Mouse (Mus musculus): Measurements from ENCODE around the gene Scn8a. TPM values are rescaled to one million over a fixed set of nuclear protein-coding genes. Genes with fewer than 3 reads are reported as not detected.

Scn8a gene
- polyA plus RNA-seq, 1 experiment = not detected

DNA sequence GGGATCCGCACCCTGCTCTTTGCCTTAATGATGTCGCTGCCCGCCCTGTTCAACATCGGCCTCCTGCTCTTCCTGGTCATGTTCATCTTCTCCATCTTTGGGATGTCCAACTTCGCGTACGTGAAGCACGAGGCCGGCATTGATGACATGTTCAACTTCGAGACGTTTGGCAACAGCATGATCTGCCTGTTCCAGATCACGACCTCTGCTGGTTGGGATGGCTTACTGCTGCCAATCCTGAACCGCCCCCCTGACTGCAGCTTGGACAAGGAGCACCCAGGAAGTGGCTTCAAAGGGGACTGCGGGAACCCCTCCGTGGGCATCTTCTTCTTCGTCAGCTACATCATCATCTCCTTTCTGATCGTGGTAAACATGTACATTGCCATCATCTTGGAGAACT is 170.0 kb downstream of the Scn8a start:
- Histone ChIP-seq H3K79me3 (ENCODE audit: low read depth) (no peaks in the 10 kb centered on the region), H3K4me3 (ENCODE audit: insufficient read depth, poor library complexity, severe bottlenecking) (no peak overlapping the region), H3K79me2 (ENCODE audit: control insufficient read depth, insufficient read depth) (no peaks in the 10 kb centered on the region), H3ac (ENCODE audit: control insufficient read depth, insufficient read length, low read depth) (no peak overlapping the region), H3K27me3 (ENCODE audit: control insufficient read depth, insufficient read depth, insufficient read length) (peaks cover 73% of the 10 kb centered on the region), H3K36me3 (ENCODE audit: control insufficient read depth, insufficient read depth) (no peaks in the 10 kb centered on the region)
- no peak for TF ChIP-seq MAX (IDR thresholded peaks at IDR 0.05)
- TF ChIP-seq MYOG (IDR thresholded peaks at IDR 0.05; ENCODE audit: control insufficient read depth, extremely low read depth, insufficient read length) = no peak
- no peak for TF ChIP-seq CTCF (IDR thresholded peaks at IDR 0.05; ENCODE audit: control insufficient read depth, insufficient read depth, insufficient read length)
- no peak for TF ChIP-seq USF1 (IDR thresholded peaks at IDR 0.05; ENCODE audit: low read depth)
- TF ChIP-seq MYOD1 (IDR thresholded peaks at IDR 0.05; ENCODE audit: control insufficient read depth, insufficient read length, low read depth) = no peak
- no peak for TF ChIP-seq CEBPB (IDR thresholded peaks at IDR 0.05; ENCODE audit: low read depth)
- no peak for TF ChIP-seq FOSL1 (IDR thresholded peaks at IDR 0.05; ENCODE audit: insufficient read depth, low read length, poor library complexity, severe bottlenecking)

DNA sequence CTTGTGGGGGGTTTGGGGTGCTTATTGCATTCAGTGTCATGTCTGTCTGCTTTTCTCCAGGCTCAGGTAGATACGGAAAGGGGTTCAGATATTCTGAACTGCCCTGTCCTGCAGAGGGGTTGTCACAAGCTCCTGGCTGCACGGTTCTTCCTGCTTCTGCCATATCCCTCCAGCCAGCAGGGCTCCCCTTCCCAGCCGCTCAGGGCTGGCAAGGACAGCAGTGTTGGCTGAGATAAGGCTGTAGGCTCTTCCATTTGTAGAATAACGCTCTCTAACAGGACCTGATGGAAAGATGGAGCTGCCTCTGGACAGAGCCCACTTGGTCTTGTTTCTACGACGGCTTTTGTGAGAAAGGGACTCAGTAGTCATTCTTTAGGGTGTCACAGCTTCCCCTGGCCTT is 172.3 kb downstream of the Scn8a start:
- Histone ChIP-seq H3K79me2 (ENCODE audit: control insufficient read depth, insufficient read depth) (no peaks in the 10 kb centered on the region), H3K36me3 (ENCODE audit: control insufficient read depth, insufficient read depth) (no peaks in the 10 kb centered on the region), H3ac (ENCODE audit: control insufficient read depth, insufficient read length, low read depth) (no peak overlapping the region), H3K4me3 (ENCODE audit: insufficient read depth, poor library complexity, severe bottlenecking) (no peak overlapping the region), H3K79me3 (ENCODE audit: low read depth) (no peaks in the 10 kb centered on the region), H3K27me3 (ENCODE audit: control insufficient read depth, insufficient read depth, insufficient read length) (peaks cover 81% of the 10 kb centered on the region)
- no peak for TF ChIP-seq USF1 (IDR thresholded peaks at IDR 0.05; ENCODE audit: low read depth)
- TF ChIP-seq FOSL1 (IDR thresholded peaks at IDR 0.05; ENCODE audit: insufficient read depth, low read length, poor library complexity, severe bottlenecking) = no peak
- no peak for TF ChIP-seq MAX (IDR thresholded peaks at IDR 0.05)
- TF ChIP-seq MYOD1 (IDR thresholded peaks at IDR 0.05; ENCODE audit: control insufficient read depth, insufficient read length, low read depth) = no peak
- no peak for TF ChIP-seq CEBPB (IDR thresholded peaks at IDR 0.05; ENCODE audit: low read depth)

DNA sequence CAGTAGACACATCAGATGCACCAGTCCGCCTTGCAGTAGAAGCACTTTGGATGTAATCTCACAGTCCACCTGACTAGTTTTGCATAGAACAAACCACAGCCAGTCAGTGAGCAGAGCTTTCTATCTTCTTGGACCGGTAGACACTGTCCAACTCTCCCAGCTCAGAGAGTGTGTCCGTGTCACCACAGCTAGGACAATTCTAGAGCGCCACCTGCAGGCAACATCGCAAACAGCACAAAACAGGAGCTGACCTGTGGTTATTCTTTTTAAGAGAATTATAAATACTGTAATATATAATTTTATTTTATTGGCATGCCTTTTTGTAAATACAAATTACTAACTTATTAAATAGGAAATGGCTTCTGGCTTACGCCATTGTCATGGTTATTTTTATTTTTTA is 173.0 kb downstream of the Scn8a start:
- no peaks in the 10 kb centered on the region for H3K79me3 ChIP-seq (ENCODE audit: low read depth)
- no peaks in the 10 kb centered on the region for H3K36me3 ChIP-seq (ENCODE audit: control insufficient read depth, insufficient read depth)
- H3K79me2 ChIP-seq (ENCODE audit: control insufficient read depth, insufficient read depth) = no peaks in the 10 kb centered on the region
- no peak overlapping the region for H3ac ChIP-seq (ENCODE audit: control insufficient read depth, insufficient read length, low read depth)
- peaks cover 88% of the 10 kb centered on the region for H3K27me3 ChIP-seq (ENCODE audit: control insufficient read depth, insufficient read depth, insufficient read length)
- peak; percentile 25 for TF ChIP-seq CTCF (IDR thresholded peaks at IDR 0.05; ENCODE audit: control insufficient read depth, insufficient read depth, insufficient read length)
- TF ChIP-seq MAX (IDR thresholded peaks at IDR 0.05) = no peak
- no peak for TF ChIP-seq MYOG (IDR thresholded peaks at IDR 0.05; ENCODE audit: control insufficient read depth, extremely low read depth, insufficient read length)
- TF ChIP-seq CEBPB (IDR thresholded peaks at IDR 0.05; ENCODE audit: low read depth) = no peak
- no peak for TF ChIP-seq FOSL1 (IDR thresholded peaks at IDR 0.05; ENCODE audit: insufficient read depth, low read length, poor library complexity, severe bottlenecking)
- no peak for TF ChIP-seq USF1 (IDR thresholded peaks at IDR 0.05; ENCODE audit: low read depth)
- TF ChIP-seq MYOD1 (IDR thresholded peaks at IDR 0.05; ENCODE audit: control insufficient read depth, insufficient read length, low read depth) = no peak
- no peak overlapping the region for H3K4me3 ChIP-seq (ENCODE audit: insufficient read depth, poor library complexity, severe bottlenecking)

DNA sequence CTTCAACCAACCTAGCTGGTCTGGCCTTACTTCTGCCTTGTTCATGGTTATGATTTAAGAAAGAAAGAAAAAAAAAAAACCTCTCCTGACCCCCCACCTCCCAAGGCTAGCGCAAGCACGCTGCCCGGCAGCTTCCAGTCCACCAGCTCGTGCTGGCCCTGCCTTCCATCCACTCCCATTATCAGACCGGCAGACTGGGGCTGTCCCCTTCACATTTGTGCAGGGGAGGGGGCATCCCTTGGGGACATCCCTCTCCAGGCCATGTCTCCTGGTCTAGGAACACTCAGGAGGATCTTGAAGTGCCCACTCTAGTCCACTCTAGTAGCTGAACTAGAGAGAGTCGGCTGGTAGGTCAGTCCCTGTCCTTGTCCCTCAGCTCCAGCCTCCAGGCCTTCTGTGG is 174.9 kb downstream of the Scn8a start:
- Histone ChIP-seq H3K27me3 (ENCODE audit: control insufficient read depth, insufficient read depth, insufficient read length) (peaks cover 92% of the 10 kb centered on the region), H3K4me3 (ENCODE audit: insufficient read depth, poor library complexity, severe bottlenecking) (no peak overlapping the region), H3K79me3 (ENCODE audit: low read depth) (no peaks in the 10 kb centered on the region), H3K36me3 (ENCODE audit: control insufficient read depth, insufficient read depth) (no peaks in the 10 kb centered on the region), H3K79me2 (ENCODE audit: control insufficient read depth, insufficient read depth) (no peaks in the 10 kb centered on the region), H3ac (ENCODE audit: control insufficient read depth, insufficient read length, low read depth) (no peak overlapping the region)
- TF ChIP-seq MAX (IDR thresholded peaks at IDR 0.05) (no peak), CTCF (IDR thresholded peaks at IDR 0.05; ENCODE audit: control insufficient read depth, insufficient read depth, insufficient read length) (no peak), USF1 (IDR thresholded peaks at IDR 0.05; ENCODE audit: low read depth) (no peak), FOSL1 (IDR thresholded peaks at IDR 0.05; ENCODE audit: insufficient read depth, low read length, poor library complexity, severe bottlenecking) (no peak), MYOG (IDR thresholded peaks at IDR 0.05; ENCODE audit: control insufficient read depth, extremely low read depth, insufficient read length) (no peak), MYOD1 (IDR thresholded peaks at IDR 0.05; ENCODE audit: control insufficient read depth, insufficient read length, low read depth) (no peak), CEBPB (IDR thresholded peaks at IDR 0.05; ENCODE audit: low read depth) (no peak)

DNA sequence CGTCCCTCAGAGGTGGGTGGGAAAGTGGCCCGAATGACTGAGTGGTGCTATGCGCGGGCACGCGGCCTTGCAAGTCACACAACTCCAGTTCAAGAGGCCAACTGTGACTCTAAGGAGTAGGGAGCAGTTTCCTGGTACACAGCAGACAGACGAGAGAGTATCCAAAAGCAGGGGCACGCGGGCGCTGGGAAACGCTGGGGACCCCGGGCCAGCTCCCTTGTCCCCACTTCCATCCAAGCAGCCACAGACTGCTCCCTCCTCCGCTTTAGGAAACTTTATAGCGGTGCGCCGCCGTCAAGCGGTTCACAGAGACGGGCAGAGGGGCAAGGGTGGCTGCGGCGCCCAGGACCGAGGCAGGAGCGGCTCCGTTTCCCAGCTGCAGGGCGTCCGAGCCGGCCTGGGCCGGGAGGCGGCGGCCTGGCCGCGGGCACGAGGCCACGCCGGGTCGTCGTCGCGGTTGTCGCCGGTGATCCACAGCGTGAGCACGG is 176.4 kb downstream of the Scn8a start:
- H3K27me3 ChIP-seq (ENCODE audit: control insufficient read depth, insufficient read depth, insufficient read length) = peaks cover 87% of the 10 kb centered on the region
- no peak for TF ChIP-seq MYOG (IDR thresholded peaks at IDR 0.05; ENCODE audit: control insufficient read depth, extremely low read depth, insufficient read length)
- TF ChIP-seq FOSL1 (IDR thresholded peaks at IDR 0.05; ENCODE audit: insufficient read depth, low read length, poor library complexity, severe bottlenecking) = no peak
- no peak for TF ChIP-seq USF1 (IDR thresholded peaks at IDR 0.05; ENCODE audit: low read depth)
- TF ChIP-seq MYOD1 (IDR thresholded peaks at IDR 0.05; ENCODE audit: control insufficient read depth, insufficient read length, low read depth) = no peak
- no peak for TF ChIP-seq CTCF (IDR thresholded peaks at IDR 0.05; ENCODE audit: control insufficient read depth, insufficient read depth, insufficient read length)
- no peak for TF ChIP-seq MAX (IDR thresholded peaks at IDR 0.05)
- TF ChIP-seq CEBPB (IDR thresholded peaks at IDR 0.05; ENCODE audit: low read depth) = no peak
- no peak overlapping the region for H3ac ChIP-seq (ENCODE audit: control insufficient read depth, insufficient read length, low read depth)
- H3K4me3 ChIP-seq (ENCODE audit: insufficient read depth, poor library complexity, severe bottlenecking) = no peak overlapping the region
- H3K79me3 ChIP-seq (ENCODE audit: low read depth) = no peaks in the 10 kb centered on the region
- H3K79me2 ChIP-seq (ENCODE audit: control insufficient read depth, insufficient read depth) = no peaks in the 10 kb centered on the region
- H3K36me3 ChIP-seq (ENCODE audit: control insufficient read depth, insufficient read depth) = no peaks in the 10 kb centered on the region
